Mouse (Mus musculus): ENCODE measurements around the gene Usp15.

DNA sequence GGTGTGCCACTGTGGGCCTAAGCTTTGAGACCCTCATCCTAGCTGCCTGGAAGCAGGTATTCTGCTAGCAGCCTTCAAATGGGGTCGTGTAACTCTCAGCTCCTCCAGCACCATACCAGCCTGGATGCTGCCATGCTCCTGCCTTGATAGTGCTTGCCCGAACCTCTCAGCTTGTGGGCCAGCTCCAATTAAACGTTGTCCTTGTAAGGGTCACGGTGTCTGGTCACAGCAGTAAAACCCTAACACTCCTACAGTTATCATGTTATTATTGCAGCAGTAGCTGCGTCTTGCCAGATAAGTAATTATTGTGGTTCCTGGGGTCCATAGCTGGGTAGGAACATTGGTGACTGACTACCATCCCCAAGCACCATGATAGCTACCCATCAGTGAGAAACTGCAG, 4.2 kb upstream of the Usp15 start:
- TF ChIP-seq POLR2A (IDR thresholded peaks at IDR 0.05; ENCODE audit: insufficient read depth, low read length) = no peak
- no peak for TF ChIP-seq EP300 (IDR thresholded peaks at IDR 0.05; ENCODE audit: insufficient read depth, low read depth, low read length)

Data from ES-Bruce4 (cell line).